Mouse (Mus musculus) small intestine, adult 2 months (tissue): Measurements from ENCODE around the gene Ifi27l2b.

Experiments used
- CTCF ChIP-seq: fragments of 200-500 bp; IDR thresholded peaks from 2 replicates; pipeline ENCODE4 v1.5.1; 2012; ENCODE audit warnings: low read depth, mild to moderate bottlenecking, control low read depth, inconsistent platforms, low read length, moderate library complexity, mixed read lengths; ENCODE audit not compliant: insufficient replicate concordance, insufficient read length; ENCODE audit errors: extremely low read depth
- POLR2A ChIP-seq: fragments of 200-500 bp; IDR thresholded peaks from 2 replicates; pipeline ENCODE4 v1.6.1; 2012; ENCODE audit warnings: low read depth, mild to moderate bottlenecking, control low read depth, inconsistent platforms, low read length, moderate library complexity

DNA sequence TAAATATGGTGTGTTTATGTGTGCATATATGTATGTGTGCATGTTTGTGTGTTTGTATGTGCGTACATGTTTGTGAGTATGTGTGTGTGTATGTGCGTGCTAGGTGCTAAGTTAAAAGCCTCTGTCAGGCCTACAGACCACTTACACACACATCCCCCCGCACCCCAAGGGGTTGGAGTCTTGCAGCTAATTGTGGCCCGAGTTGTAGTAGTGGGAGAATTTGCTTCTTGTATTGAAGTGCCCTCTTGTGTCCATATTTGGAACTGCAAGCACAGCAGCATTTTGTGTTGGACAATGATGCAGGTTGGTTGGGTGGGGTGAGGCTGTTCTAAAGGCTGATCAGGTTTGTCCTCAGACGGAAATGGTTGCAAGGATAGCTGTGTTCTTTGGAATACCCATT is 35.7 kb upstream of the Ifi27l2b start:
- TF ChIP-seq CTCF (peak; percentile 76; the same call in 1 of the 2 replicates), POLR2A (no peak)
